Mouse (Mus musculus): ENCODE measurements around the gene Slc29a4. TPM values are rescaled to one million over a fixed set of nuclear protein-coding genes. Genes with fewer than 3 reads are reported as not detected.

Slc29a4 gene
- total and polyA plus RNA-seq, 2 experiments from 2014 or later = 76.4 to 104 TPM

DNA sequence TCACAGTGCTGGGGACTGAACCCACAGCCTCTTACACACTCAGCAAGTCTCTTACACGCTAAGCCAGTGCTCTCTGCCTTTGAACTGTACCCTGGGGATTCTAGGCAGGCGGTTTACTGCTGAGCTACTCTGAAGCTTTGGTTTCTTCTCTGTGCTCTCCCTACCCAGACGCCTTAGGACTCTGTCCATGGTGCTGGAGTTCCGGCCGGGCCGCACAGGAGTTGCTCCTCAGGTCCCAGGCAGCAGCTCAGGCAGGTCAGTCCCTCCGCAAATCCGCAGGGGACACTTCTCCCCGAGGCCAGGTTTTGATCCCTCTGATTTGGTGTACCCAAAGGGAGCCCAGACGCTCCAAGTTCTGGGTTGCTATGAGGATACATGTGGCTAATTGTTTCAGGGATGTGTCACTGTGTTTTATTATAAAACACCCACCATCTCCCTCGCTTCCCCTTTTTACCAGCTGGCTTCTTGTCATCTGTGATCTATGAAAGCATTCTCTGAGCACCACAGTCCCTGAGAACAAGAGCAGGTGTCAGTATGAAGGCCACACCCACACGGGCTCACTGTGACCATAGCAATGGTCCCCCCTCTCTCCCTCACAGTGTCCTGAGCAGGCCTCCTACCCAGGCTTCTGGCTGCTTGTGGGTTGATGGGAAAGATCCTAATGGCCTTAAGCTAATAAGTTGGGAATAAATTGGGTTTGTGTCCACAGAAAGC, 2.5 kb downstream of the Slc29a4 start:
- peak overlapping the region; percentile 23; the same call in 1 of the 2 replicates for H3K4me2 ChIP-seq (ENCODE audit: low read depth)
- H3K27ac ChIP-seq (ENCODE audit: low read depth, low read length) = no peak overlapping the region
- ATAC-seq (no peak), DNase-seq (no peak)
- WGBS = 18% methylated on average over 12 of the region's 12 CpGs
- no peak overlapping the region for H3K9ac ChIP-seq
- H3K4me1 ChIP-seq (ENCODE audit: insufficient read depth) = peaks cover 5% of the 10 kb centered on the region
- H3K36me3 ChIP-seq (ENCODE audit: insufficient read depth) = no peaks in the 10 kb centered on the region
- no peaks in the 10 kb centered on the region for H3K27me3 ChIP-seq (ENCODE audit: insufficient read depth, low read length)
- no peak for TF ChIP-seq CTCF (IDR thresholded peaks at IDR 0.05; ENCODE audit: low read depth)
- H3K9me3 ChIP-seq (ENCODE audit: low read length) = no peaks in the 10 kb centered on the region
- no peak overlapping the region for H3K4me3 ChIP-seq (ENCODE audit: low read depth, low read length)

DNA sequence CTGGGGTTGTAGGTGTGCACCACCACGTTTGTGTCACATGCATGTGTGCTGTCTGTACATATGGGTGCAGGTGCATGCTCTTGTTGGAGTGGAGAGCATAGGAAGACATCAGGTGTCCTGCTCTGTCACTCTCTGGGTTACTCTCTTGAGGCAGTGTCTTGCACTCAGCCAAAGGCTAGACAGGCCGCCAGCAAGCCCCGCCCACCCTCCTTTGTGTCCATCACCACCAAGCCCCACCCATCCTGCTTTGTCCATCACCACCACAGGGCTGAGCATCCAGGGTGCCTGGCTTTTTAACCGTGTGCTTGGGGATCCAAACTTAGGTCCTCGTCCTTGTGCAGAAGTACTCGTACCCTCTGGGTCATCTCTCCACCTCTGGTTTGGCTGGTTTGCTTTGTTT, 3.9 kb downstream of the Slc29a4 start:
- no peak overlapping the region for H3K9ac ChIP-seq
- no peaks in the 10 kb centered on the region for H3K9me3 ChIP-seq (ENCODE audit: low read length)
- DNase-seq = no peak
- TF ChIP-seq CTCF (IDR thresholded peaks at IDR 0.05; ENCODE audit: low read depth) = no peak
- H3K4me1 ChIP-seq (ENCODE audit: insufficient read depth) = peaks cover 5% of the 10 kb centered on the region
- WGBS = 26% methylated on average over 6 of the region's 6 CpGs
- no peaks in the 10 kb centered on the region for H3K36me3 ChIP-seq (ENCODE audit: insufficient read depth)
- H3K27ac ChIP-seq (ENCODE audit: low read depth, low read length) = no peak overlapping the region
- ATAC-seq = no peak
- H3K4me2 ChIP-seq (ENCODE audit: low read depth) = no peak overlapping the region
- no peak overlapping the region for H3K4me3 ChIP-seq (ENCODE audit: low read depth, low read length)
- no peaks in the 10 kb centered on the region for H3K27me3 ChIP-seq (ENCODE audit: insufficient read depth, low read length)

DNA sequence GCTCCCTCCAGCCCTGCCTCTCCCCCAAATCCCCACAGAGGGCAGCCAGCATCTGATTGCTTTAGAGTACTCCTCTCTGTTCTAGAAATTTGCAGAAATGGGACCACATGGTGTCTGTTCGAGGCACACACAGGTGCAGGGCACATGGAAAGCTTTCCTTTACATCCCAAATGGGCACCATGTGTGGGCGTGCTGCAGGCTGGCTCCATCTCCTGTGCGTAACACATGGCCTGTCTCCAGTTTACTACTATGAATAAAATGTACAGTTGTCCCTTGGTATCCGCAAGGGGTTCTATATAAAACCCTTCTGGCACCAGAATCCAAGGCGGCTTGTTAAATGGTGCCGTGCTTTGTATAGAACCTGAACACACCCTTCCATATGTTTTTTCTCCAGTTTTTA, 4.6 kb downstream of the Slc29a4 start:
- ATAC-seq (no peak), DNase-seq (peak; percentile 70)
- H3K9ac ChIP-seq = no peak overlapping the region
- H3K4me3 ChIP-seq (ENCODE audit: low read depth, low read length) = no peak overlapping the region
- no peaks in the 10 kb centered on the region for H3K36me3 ChIP-seq (ENCODE audit: insufficient read depth)
- no peak overlapping the region for H3K4me2 ChIP-seq (ENCODE audit: low read depth)
- peaks cover 4% of the 10 kb centered on the region for H3K4me1 ChIP-seq (ENCODE audit: insufficient read depth)
- TF ChIP-seq CTCF (IDR thresholded peaks at IDR 0.05; ENCODE audit: low read depth) = no peak
- H3K9me3 ChIP-seq (ENCODE audit: low read length) = no peaks in the 10 kb centered on the region
- 72% methylated on average over 6 of the region's 6 CpGs for WGBS
- no peak overlapping the region for H3K27ac ChIP-seq (ENCODE audit: low read depth, low read length)
- H3K27me3 ChIP-seq (ENCODE audit: insufficient read depth, low read length) = no peaks in the 10 kb centered on the region

DNA sequence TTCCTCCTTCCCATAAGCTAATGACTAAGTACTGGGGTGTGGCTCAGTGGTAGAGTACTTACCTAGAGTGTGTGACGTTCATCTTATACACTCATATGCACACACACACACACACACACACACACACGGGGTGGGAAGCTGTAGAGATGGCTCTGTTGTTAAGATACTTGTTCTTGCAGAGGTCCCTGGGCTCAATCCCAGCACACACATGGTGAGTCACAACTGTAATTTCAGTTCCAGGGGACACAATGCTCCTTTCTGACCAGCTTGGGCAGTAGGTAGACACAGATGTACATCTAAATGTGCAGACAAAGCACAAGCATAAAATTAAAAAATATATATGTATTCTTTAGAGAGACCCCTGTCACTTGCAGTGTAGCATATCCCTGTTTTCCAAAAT, 5.4 kb downstream of the Slc29a4 start:
- Histone ChIP-seq H3K4me3 (ENCODE audit: low read depth, low read length) (no peak overlapping the region), H3K9ac (no peak overlapping the region), H3K4me1 (ENCODE audit: insufficient read depth) (0 out of 2 replicates have a peak, but pooled peaks cover under 1% of the 10 kb centered on the region), H3K36me3 (ENCODE audit: insufficient read depth) (no peaks in the 10 kb centered on the region), H3K9me3 (ENCODE audit: low read length) (no peaks in the 10 kb centered on the region), H3K4me2 (ENCODE audit: low read depth) (no peak overlapping the region), H3K27me3 (ENCODE audit: insufficient read depth, low read length) (no peaks in the 10 kb centered on the region), H3K27ac (ENCODE audit: low read depth, low read length) (no peak overlapping the region)
- no peak for TF ChIP-seq CTCF (IDR thresholded peaks at IDR 0.05; ENCODE audit: low read depth)
- WGBS = 55% methylated on average over 2 of the region's 2 CpGs
- DNase-seq = no peak
- no peak for ATAC-seq

DNA sequence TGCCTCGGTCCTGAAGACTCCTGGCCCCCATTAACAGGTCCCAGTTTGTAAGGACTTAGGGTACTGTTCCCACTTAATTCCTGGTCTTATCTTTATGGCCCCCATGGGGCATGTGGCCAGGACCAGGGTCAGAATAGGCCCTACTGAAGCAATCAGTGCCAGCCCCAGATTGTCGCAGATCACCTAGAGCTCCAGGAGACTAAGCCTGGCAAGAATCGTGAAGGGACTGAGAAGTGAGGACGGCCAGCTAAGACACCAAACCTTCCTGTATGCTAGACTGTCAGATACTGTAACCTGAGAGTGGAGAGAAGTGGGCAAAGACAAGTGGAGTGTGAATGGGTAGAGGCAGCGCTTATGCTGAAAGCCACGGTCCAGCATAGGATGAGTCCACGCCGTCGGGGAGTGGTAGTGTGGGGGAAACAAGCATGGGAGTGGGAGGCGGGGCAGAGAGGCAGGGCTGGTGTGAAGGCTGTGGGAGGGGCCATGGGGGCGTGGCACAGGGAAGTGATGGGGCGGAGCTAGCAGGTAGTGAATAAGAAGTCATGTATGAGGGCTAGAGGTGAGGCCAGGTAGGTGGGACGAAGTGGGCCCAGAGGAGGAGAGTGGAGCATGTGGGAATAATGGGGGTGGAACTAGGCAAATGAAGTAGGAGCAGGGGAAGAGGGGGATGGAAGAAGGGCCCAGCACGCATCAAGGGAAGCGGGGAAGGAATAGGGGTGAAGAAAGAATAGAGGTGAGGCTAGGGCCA, 8.7 kb downstream of the Slc29a4 start:
- Histone ChIP-seq H3K4me1 (ENCODE audit: insufficient read depth) (peaks cover 14% of the 10 kb centered on the region; the same call in 1 of the 2 replicates), H3K36me3 (ENCODE audit: insufficient read depth) (peaks cover 11% of the 10 kb centered on the region; the same call in 1 of the 2 replicates), H3K9me3 (ENCODE audit: low read length) (no peaks in the 10 kb centered on the region), H3K4me3 (ENCODE audit: low read depth, low read length) (peak overlapping the region; percentile 95; the same call in 1 of the 2 replicates), H3K9ac (no peak overlapping the region), H3K27me3 (ENCODE audit: insufficient read depth, low read length) (no peaks in the 10 kb centered on the region), H3K27ac (ENCODE audit: low read depth, low read length) (no peak overlapping the region), H3K4me2 (ENCODE audit: low read depth) (peak overlapping the region; percentile 92)
- WGBS = 11% methylated on average over 15 of the region's 15 CpGs
- no peak for DNase-seq
- no peak for TF ChIP-seq CTCF (IDR thresholded peaks at IDR 0.05; ENCODE audit: low read depth)
- no peak; the same call in 1 of the 2 replicates for ATAC-seq

DNA sequence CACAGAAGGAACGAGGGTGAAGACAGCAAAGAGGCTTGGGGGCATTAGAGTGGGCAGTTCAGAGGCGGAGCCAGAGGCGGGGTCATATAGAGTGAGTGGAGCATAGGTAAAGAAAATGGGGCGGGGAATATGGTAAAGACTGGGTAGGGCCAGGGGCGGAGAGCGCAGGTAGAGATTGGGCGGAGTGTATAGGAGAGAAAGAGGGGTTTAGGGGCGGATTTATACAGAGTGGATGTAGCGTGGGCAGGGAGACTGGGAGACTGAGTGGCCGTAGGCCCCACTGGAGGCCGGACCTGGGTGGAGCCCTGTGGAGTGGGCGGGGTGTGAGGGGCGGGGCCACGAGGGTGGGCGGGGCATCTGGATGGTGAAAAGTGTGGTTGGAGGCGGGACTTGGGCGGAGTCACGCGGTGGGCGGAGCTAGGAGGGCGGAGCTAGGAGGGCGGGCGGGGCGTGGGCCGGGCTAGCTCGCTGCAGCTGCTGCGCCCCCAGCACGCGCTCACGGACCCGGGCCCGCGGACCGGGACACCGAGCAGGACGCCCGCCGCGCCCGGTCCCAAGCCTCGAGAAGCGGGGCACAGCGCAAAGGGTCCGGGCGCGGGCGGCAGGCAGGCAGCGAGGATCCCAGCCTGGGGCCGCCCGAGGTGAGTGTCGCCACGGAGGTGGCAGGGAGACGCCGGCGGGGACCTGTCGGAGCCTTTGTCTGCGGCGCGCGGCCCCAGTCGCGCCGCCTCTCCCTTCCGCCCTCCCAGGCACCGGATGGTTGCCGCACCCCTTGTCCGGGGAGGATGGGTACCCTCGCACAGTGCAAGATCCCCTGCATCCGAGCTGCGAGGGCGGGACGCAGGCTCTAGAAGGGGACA, 9.6 kb downstream of the Slc29a4 start:
- H3K27me3 ChIP-seq (ENCODE audit: insufficient read depth, low read length) = no peaks in the 10 kb centered on the region
- peaks cover 14% of the 10 kb centered on the region; the same call in 1 of the 2 replicates for H3K36me3 ChIP-seq (ENCODE audit: insufficient read depth)
- H3K9ac ChIP-seq = peak overlapping the region; percentile 93
- DNase-seq (peak; percentile 92), ATAC-seq (peak; percentile 87)
- H3K27ac ChIP-seq (ENCODE audit: low read depth, low read length) = peak overlapping the region; percentile 54
- peaks cover 14% of the 10 kb centered on the region; the same call in 1 of the 2 replicates for H3K4me1 ChIP-seq (ENCODE audit: insufficient read depth)
- peak overlapping the region; percentile 95 for H3K4me3 ChIP-seq (ENCODE audit: low read depth, low read length)
- peak overlapping the region; percentile 92 for H3K4me2 ChIP-seq (ENCODE audit: low read depth)
- no peak for TF ChIP-seq CTCF (IDR thresholded peaks at IDR 0.05; ENCODE audit: low read depth)
- H3K9me3 ChIP-seq (ENCODE audit: low read length) = no peaks in the 10 kb centered on the region
- WGBS = 4% methylated on average over 56 of the region's 72 CpGs

Measured in forebrain, postnatal 0 days (tissue).